Mouse (Mus musculus): ENCODE results near the gene Slc23a4. TPM values are rescaled to one million over a fixed set of nuclear protein-coding genes. Genes with fewer than 3 reads are reported as not detected.

Slc23a4 gene
- polyA plus RNA-seq, 1 experiment from 2014 or later = 0.61 TPM

DNA sequence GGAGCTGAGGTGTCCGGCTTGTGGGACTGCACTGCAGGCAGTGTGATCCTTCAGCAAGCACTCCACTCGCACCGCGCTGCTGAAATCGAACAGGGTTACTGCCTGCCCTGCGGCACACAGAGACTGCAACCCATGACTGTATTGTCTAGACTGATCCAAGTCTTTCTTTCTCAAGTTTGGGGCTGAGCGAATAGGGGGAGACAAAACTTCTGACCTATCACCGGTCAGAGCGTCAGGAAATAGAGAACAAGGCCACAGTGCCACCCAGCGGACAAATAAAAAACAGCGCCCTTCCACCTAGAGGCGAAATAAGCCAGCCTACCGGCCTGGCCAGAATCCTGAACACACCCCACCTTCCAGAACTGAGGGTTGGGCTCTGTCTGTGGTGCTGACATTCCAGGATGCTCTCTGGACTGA, 7.1 kb upstream of the Slc23a4 start:
- Histone ChIP-seq H3K4me2 (replicated peaks) (peak overlapping the region; percentile 43), H3K4me1 (peaks cover 8% of the 10 kb centered on the region; the same call in 1 of the 2 replicates), H3K27ac (no peak overlapping the region), H3K9me3 (replicated peaks) (no peaks in the 10 kb centered on the region), H3K9ac (no peak overlapping the region), H3K4me3 (no peak overlapping the region), H3K27me3 (no peaks in the 10 kb centered on the region), H3K36me3 (no peaks in the 10 kb centered on the region)
- WGBS = 8% methylated on average over 13 of the region's 13 CpGs
- peak; percentile 63 for ATAC-seq (ENCODE audit: low FRiP score)

GRCm38 (mm10) chr6:34994692-34995091, 6.5 kb upstream of the Slc23a4 start:
- H3K4me2 ChIP-seq (replicated peaks) = peak overlapping the region; percentile 43
- H3K9me3 ChIP-seq (replicated peaks) = no peaks in the 10 kb centered on the region
- no peaks in the 10 kb centered on the region for H3K27me3 ChIP-seq
- H3K36me3 ChIP-seq = no peaks in the 10 kb centered on the region
- WGBS = 83% methylated on average over 5 of the region's 5 CpGs
- peaks cover 8% of the 10 kb centered on the region; the same call in 1 of the 2 replicates for H3K4me1 ChIP-seq
- no peak overlapping the region for H3K9ac ChIP-seq
- no peak overlapping the region for H3K4me3 ChIP-seq
- ATAC-seq (ENCODE audit: low FRiP score) = no peak
- H3K27ac ChIP-seq = no peak overlapping the region

GRCm38 (mm10) chr6:34989263-34989662, 1.1 kb upstream of the Slc23a4 start:
- H3K4me1 ChIP-seq = peaks cover 15% of the 10 kb centered on the region
- WGBS = 60% methylated on average over 6 of the region's 6 CpGs
- H3K4me2 ChIP-seq (replicated peaks) = no peak overlapping the region
- no peaks in the 10 kb centered on the region for H3K36me3 ChIP-seq
- H3K27me3 ChIP-seq = no peaks in the 10 kb centered on the region
- no peak for ATAC-seq (ENCODE audit: low FRiP score)
- no peak overlapping the region for H3K9ac ChIP-seq
- no peaks in the 10 kb centered on the region for H3K9me3 ChIP-seq (replicated peaks)
- no peak overlapping the region for H3K4me3 ChIP-seq
- H3K27ac ChIP-seq = no peak overlapping the region

- no peak overlapping the region for H3K9ac ChIP-seq
- no peak overlapping the region for H3K27ac ChIP-seq
- ATAC-seq (ENCODE audit: low FRiP score) = no peak
- 89% methylated on average over 12 of the region's 12 CpGs for WGBS
- no peak overlapping the region for H3K4me2 ChIP-seq (replicated peaks)
- no peaks in the 10 kb centered on the region for H3K36me3 ChIP-seq
- H3K4me1 ChIP-seq = peaks cover 15% of the 10 kb centered on the region
- no peaks in the 10 kb centered on the region for H3K27me3 ChIP-seq
- no peak overlapping the region for H3K4me3 ChIP-seq
- H3K9me3 ChIP-seq (replicated peaks) = no peaks in the 10 kb centered on the region
Observed at GRCm38 (mm10) chr6:34987085-34987645, 1.0 kb downstream of the Slc23a4 start.

DNA sequence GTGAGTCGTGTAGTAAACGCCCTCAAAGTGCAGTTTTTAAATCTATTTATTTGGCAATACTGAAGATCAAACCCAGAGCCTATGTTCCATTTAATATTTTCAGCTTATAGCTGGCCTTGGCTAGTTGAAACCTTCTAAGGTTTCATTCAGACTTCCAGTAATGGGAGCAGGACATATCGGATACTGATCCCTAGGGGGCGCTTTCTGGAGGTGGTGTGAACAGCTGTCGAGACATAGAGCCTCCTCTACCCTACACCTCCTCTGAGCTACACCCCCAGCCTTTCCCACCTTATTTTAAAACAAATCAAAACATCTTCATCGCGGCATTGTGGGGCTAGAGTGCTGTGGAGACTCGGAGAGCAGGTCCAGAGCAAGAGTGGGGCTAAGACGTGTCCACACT, 7.5 kb downstream of the Slc23a4 start:
- Histone ChIP-seq H3K9me3 (replicated peaks) (no peaks in the 10 kb centered on the region), H3K4me1 (no peaks in the 10 kb centered on the region), H3K27ac (no peak overlapping the region), H3K9ac (no peak overlapping the region), H3K4me2 (replicated peaks) (no peak overlapping the region), H3K4me3 (no peak overlapping the region), H3K36me3 (no peaks in the 10 kb centered on the region), H3K27me3 (no peaks in the 10 kb centered on the region)
- WGBS = 62% methylated on average over 9 of the region's 9 CpGs
- no peak for ATAC-seq (ENCODE audit: low FRiP score)

- H3K27me3 ChIP-seq = no peaks in the 10 kb centered on the region
- no peak overlapping the region for H3K4me3 ChIP-seq
- no peak overlapping the region for H3K9ac ChIP-seq
- no peak overlapping the region for H3K4me2 ChIP-seq (replicated peaks)
- no peaks in the 10 kb centered on the region for H3K4me1 ChIP-seq
- ATAC-seq (ENCODE audit: low FRiP score) = no peak
- no peaks in the 10 kb centered on the region for H3K36me3 ChIP-seq
- no peaks in the 10 kb centered on the region for H3K9me3 ChIP-seq (replicated peaks)
- no peak overlapping the region for H3K27ac ChIP-seq
- 80% methylated on average over 3 of the region's 3 CpGs for WGBS
Observed at GRCm38 (mm10) chr6:34979291-34979690, 8.9 kb downstream of the Slc23a4 start.

- 43% methylated on average over 3 of the region's 3 CpGs for WGBS
- Histone ChIP-seq H3K27ac (no peak overlapping the region), H3K9ac (no peak overlapping the region), H3K27me3 (no peaks in the 10 kb centered on the region), H3K9me3 (replicated peaks) (no peaks in the 10 kb centered on the region), H3K4me2 (replicated peaks) (no peak overlapping the region), H3K4me1 (0 out of 2 replicates have a peak, but pooled peaks cover 3% of the 10 kb centered on the region), H3K4me3 (no peak overlapping the region), H3K36me3 (no peaks in the 10 kb centered on the region)
- no peak for ATAC-seq (ENCODE audit: low FRiP score)
Observed at GRCm38 (mm10) chr6:34971181-34971580, 17.0 kb downstream of the Slc23a4 start.

GRCm38 (mm10) chr6:34965819-34966539, 22.2 kb downstream of the Slc23a4 start:
- Histone ChIP-seq H3K36me3 (no peaks in the 10 kb centered on the region), H3K27ac (no peak overlapping the region), H3K4me1 (no peaks in the 10 kb centered on the region), H3K27me3 (no peaks in the 10 kb centered on the region), H3K9ac (no peak overlapping the region), H3K4me3 (no peak overlapping the region), H3K4me2 (replicated peaks) (no peak overlapping the region), H3K9me3 (replicated peaks) (no peaks in the 10 kb centered on the region)
- no peak for ATAC-seq (ENCODE audit: low FRiP score)
- 95% methylated on average over 6 of the region's 6 CpGs for WGBS

DNA sequence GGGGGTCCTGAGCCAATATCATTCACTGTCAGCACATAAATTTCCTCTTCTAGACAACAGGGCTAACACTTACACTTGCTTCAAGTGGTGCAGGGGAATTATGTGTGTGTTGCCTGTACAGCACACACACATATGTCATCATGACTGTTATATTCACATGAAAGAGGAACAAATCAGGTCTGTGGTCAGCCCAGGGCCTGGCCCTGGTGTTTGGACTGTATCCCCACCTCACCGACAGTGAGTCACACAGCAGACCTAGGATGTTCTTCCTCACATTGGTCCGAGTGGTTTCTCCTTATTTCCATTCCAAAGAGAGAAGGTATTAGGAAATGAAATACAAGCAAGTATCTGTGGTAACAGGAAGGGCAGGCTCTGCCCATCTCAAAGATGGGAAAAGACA, 23.7 kb downstream of the Slc23a4 start:
- H3K4me2 ChIP-seq (replicated peaks) = no peak overlapping the region
- no peak for ATAC-seq (ENCODE audit: low FRiP score)
- no peaks in the 10 kb centered on the region for H3K36me3 ChIP-seq
- WGBS = 88% methylated on average over 2 of the region's 2 CpGs
- no peak overlapping the region for H3K9ac ChIP-seq
- H3K27ac ChIP-seq = no peak overlapping the region
- H3K4me1 ChIP-seq = no peaks in the 10 kb centered on the region
- H3K4me3 ChIP-seq = no peak overlapping the region
- no peaks in the 10 kb centered on the region for H3K27me3 ChIP-seq
- H3K9me3 ChIP-seq (replicated peaks) = no peaks in the 10 kb centered on the region

DNA sequence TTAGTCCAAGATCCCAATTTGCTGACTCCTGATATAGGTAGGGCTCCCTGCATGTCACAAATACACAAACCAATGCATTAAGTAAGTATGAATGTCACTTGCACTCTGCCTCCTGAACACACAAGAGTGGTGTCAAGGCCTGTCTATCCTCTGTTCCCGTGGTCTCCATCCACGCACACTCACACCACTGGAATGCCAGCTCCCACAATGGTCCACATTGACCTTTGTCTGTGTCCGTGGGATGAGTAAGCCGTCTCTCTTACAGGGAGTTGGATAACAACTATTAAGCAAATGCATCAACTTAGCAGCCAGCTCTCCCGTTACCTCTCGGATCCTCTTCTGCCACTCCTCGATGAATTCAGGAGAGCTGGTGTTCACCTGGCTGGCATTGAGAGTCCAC, 29.1 kb downstream of the Slc23a4 start:
- Histone ChIP-seq H3K4me1 (peaks cover 13% of the 10 kb centered on the region; the same call in 1 of the 2 replicates), H3K27me3 (no peaks in the 10 kb centered on the region), H3K9ac (no peak overlapping the region), H3K36me3 (no peaks in the 10 kb centered on the region), H3K27ac (no peak overlapping the region), H3K4me3 (no peak overlapping the region), H3K4me2 (replicated peaks) (no peak overlapping the region), H3K9me3 (replicated peaks) (no peaks in the 10 kb centered on the region)
- no peak for ATAC-seq (ENCODE audit: low FRiP score)
- 86% methylated on average over 7 of the region's 7 CpGs for WGBS

DNA sequence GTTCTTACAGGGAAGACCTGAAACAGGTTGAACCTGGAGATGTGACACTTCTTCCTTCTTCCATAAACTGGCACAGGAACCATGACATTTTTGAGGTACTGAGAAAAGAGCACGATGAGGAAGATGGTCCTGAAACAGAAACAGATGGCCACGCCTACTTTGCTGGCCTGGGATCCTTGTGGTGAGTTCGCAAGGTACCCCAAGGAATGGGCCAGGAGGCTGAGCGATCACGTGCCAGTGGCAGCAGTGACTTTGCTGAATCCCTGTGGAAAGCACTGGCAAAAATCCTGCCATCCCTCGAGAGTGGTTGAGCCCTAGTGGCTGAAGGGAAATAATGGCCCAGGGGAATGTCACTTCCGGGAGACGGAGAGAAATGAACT, 32.4 kb downstream of the Slc23a4 start:
- Histone ChIP-seq H3K9me3 (replicated peaks) (no peaks in the 10 kb centered on the region), H3K4me3 (no peak overlapping the region), H3K4me2 (replicated peaks) (peak overlapping the region; percentile 43), H3K27me3 (no peaks in the 10 kb centered on the region), H3K4me1 (peaks cover 13% of the 10 kb centered on the region; the same call in 1 of the 2 replicates), H3K36me3 (no peaks in the 10 kb centered on the region), H3K27ac (no peak overlapping the region), H3K9ac (no peak overlapping the region)
- ATAC-seq (ENCODE audit: low FRiP score) = no peak
- 38% methylated on average over 8 of the region's 8 CpGs for WGBS

GRCm38 (mm10) chr6:34954926-34955861, 33.0 kb downstream of the Slc23a4 start:
- Histone ChIP-seq H3K4me2 (replicated peaks) (peak overlapping the region; percentile 43), H3K27me3 (no peaks in the 10 kb centered on the region), H3K9ac (no peak overlapping the region), H3K4me3 (no peak overlapping the region), H3K9me3 (replicated peaks) (no peaks in the 10 kb centered on the region), H3K27ac (no peak overlapping the region), H3K4me1 (peaks cover 13% of the 10 kb centered on the region; the same call in 1 of the 2 replicates), H3K36me3 (no peaks in the 10 kb centered on the region)
- ATAC-seq (ENCODE audit: low FRiP score) = peak; percentile 79
- WGBS = 58% methylated on average over 18 of the region's 18 CpGs

Measured in hindbrain, embryonic 12.5 days (tissue).